Mouse (Mus musculus) heart, embryonic 12.5 days (tissue): Measurements from ENCODE around the gene Rela. TPM values are rescaled to one million over a fixed set of nuclear protein-coding genes. Genes with fewer than 3 reads are reported as not detected.

Experiments
- ATAC-seq: fragments of 200-750 bp; cut with Nextera tagmentation; 2 replicates; pipeline ENCODE4 v1.8.0; 2017; ENCODE audit warnings: moderate TSS enrichment, moderate library complexity; ENCODE audit not compliant: insufficient number of reproducible peaks, low FRiP score
- H3K27ac ChIP-seq: fragments of 300-500 bp; sonication (generic); 2 replicates; pipeline ENCODE4 v1.5.1; 2016; ENCODE audit warnings: mild to moderate bottlenecking, moderate library complexity; ENCODE audit not compliant: poor library complexity, severe bottlenecking
- H3K27me3 ChIP-seq: fragments of 300-500 bp; sonication (generic); replicated peaks from 2 replicates; pipeline ENCODE4 v1.6.1; 2016; ENCODE audit warnings: mild to moderate bottlenecking, moderate library complexity
- H3K36me3 ChIP-seq: fragments of 300-500 bp; sonication (generic); 2 replicates; pipeline ENCODE4 v1.6.1; 2016; ENCODE audit warnings: mild to moderate bottlenecking, moderate library complexity
- H3K4me1 ChIP-seq: fragments of 300-500 bp; sonication (generic); replicated peaks from 2 replicates; pipeline ENCODE4 v1.6.1; 2016; ENCODE audit warnings: mild to moderate bottlenecking
- H3K4me2 ChIP-seq: fragments of 300-500 bp; sonication (generic); 2 replicates; pipeline ENCODE4 v1.6.1; 2016; ENCODE audit warnings: mild to moderate bottlenecking, moderate library complexity
- H3K4me3 ChIP-seq: fragments of 300-500 bp; sonication (generic); 2 replicates; pipeline ENCODE4 v1.5.1; 2016; ENCODE audit warnings: mild to moderate bottlenecking
- H3K9ac ChIP-seq: fragments of 300-500 bp; sonication (generic); 2 replicates; pipeline ENCODE4 v1.6.1; 2016; ENCODE audit warnings: mild to moderate bottlenecking, moderate library complexity
- H3K9me3 ChIP-seq: fragments of 300-500 bp; sonication (generic); replicated peaks from 2 replicates; pipeline ENCODE4 v1.6.1; 2016; ENCODE audit warnings: mild to moderate bottlenecking, moderate library complexity
- WGBS: fragments of 180-500 bp; shearing (Covaris S2); methylation state at CpG from one replicate; pipeline ENCODE4 v1.1.7; 2016; 5-methylcytosine and 5-hydroxymethylcytosine counted together
- polyA plus RNA-seq: library from polyadenylated mRNA; unstranded; fragments of >200 nt; fragmentation: Nextera tagmentation; extraction: Ambion mirVana; gene quantifications from 2 replicates; pipeline ENCODE4 v1.2.1, GENCODE M21; 2016

The Rela gene
- polyA plus RNA-seq, result 41.3 and 42.5 TPM in 2 replicates

DNA sequence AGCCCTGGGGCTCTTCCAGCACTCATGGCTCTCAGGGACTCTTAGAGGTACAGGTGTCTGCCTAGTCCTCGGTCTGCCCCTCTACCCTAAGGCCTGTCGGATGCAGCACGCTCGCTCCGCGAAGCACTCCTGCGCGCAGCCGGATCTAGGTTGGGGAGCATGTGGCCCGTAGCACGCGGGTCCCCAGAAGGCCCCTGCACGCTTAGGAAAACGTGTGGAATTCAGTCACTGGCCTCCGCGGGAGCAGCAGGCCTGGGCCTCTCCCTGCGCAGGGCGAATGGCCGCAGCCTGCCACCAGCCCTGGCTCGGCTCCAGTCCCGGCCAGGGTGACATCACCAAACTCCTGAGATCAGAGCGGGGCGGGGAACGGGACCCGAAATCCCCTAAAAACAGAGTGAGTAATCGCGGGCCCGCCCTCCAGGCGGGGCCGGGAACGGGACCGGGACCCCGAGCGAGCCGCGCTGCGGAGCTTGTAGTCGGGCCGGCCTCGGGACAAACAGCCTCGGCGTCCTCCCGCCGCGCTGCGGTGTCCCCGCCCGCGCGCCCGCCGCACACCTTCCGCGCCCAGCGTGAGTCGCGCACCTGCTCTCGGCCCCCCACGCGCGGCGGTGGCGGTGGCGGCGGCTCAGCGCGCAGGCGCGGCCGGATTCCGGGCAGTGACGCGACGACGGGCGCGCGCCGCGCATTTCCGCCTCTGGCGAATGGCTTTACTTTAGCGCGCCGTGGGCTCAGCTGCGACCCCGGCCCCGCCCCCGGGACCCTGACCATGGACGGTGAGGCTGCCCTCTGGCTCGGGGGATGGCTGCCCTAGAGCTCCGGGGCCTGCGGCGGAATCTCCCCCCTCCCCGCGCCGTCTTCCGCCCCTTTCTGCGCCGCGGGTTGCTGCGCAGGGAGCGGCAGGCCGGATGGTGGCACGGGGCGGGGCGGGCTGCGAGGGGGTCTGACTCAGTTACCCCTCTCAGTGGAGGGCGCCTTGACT, at the start of gene Rela:
Gene Rela, plus strand, starts transcription at position 415 of the 979 bp plus-strand sequence.
- H3K4me1 ChIP-seq, result peaks cover 45% of the 10 kb centered on the region
- H3K4me2 ChIP-seq, result peak within 1 kb of the TSS; percentile 78
- no peaks in the 10 kb centered on the region for H3K9me3 ChIP-seq
- no peaks in the 10 kb centered on the region for H3K27me3 ChIP-seq
- peaks cover 39% of the 10 kb centered on the region for H3K36me3 ChIP-seq
- H3K27ac ChIP-seq, result peak within 1 kb of the TSS; percentile 91
- WGBS, result under 1% methylated on average over 109 of the region's 109 CpGs
- peak; percentile 80 for ATAC-seq
- peak within 1 kb of the TSS; percentile 95 for H3K9ac ChIP-seq
- H3K4me3 ChIP-seq, result peak within 1 kb of the TSS; percentile 95

DNA sequence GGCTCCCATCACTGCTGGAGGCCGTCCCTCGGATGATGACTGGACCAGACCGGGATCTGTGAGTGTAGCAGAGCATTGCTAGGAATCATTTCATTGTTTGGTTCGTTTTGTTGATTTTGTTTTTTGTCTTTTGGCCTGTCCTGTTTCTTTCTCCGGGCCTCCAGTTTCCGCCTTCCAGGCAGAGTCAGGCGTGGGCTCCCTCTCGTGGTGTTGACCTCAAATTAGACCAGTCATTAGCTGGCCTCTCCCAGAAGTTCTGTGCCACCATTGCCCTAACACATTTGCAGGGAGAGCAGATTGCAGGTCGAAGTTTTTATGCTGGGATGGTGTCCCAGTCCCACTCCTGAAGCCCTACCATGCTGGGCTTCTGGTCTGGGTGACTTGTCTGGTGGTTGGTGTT, 48.1 kb upstream of the Rela start:
- H3K36me3 ChIP-seq, result no peaks in the 10 kb centered on the region
- 66% methylated on average over 9 of the region's 9 CpGs for WGBS
- H3K9ac ChIP-seq, result no peak overlapping the region
- no peaks in the 10 kb centered on the region for H3K9me3 ChIP-seq
- no peaks in the 10 kb centered on the region for H3K4me1 ChIP-seq
- no peak overlapping the region for H3K27ac ChIP-seq
- H3K4me3 ChIP-seq, result no peak overlapping the region
- no peak overlapping the region for H3K4me2 ChIP-seq
- 0 out of 2 replicates have a peak, but pooled peaks cover 8% of the 10 kb centered on the region for H3K27me3 ChIP-seq
- ATAC-seq, result no peak

DNA sequence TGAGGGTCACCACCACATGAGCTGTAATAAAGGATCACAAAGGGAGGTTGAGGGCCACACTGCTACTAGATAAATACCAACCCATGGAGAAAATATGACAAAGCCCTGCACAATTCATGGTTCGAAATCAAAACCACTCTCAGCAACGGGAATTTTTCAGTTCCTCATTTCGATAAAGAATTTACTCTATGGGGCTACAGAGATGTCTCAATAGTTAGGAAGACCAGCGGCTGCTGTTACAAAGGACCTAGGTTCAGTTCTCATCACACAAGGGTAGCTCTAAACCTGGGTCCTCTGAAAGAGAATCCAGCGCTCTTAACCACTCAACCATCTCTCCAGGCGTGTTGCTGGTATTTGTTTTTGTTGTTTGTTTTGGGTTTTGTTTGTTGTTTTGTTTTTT, 45.4 kb upstream of the Rela start:
- no peak overlapping the region for H3K4me2 ChIP-seq
- 83% methylated on average over 6 of the region's 6 CpGs for WGBS
- H3K9me3 ChIP-seq, result no peaks in the 10 kb centered on the region
- H3K36me3 ChIP-seq, result no peaks in the 10 kb centered on the region
- H3K4me1 ChIP-seq, result no peaks in the 10 kb centered on the region
- no peak for ATAC-seq
- H3K9ac ChIP-seq, result no peak overlapping the region
- H3K4me3 ChIP-seq, result no peak overlapping the region
- no peak overlapping the region for H3K27ac ChIP-seq
- H3K27me3 ChIP-seq, result no peaks in the 10 kb centered on the region

DNA sequence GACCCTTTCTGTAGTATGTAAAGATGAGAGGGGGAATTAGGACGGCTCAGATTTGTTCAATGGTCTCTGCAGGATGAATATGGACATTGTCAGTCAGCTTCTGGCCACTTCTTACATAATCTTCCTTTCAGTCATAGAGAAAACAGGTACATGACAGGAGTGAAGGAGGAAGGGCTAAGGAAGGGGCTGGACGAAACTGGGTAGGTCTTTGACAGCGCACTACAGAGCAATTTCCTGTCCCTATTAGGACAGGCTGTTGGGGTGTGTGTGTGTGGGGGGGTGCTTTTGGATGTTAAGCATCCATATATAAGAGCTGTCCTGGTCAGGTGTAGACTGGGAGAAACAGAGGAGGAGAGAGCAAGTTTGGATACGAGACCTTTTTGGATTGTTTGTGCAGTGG, 38.1 kb upstream of the Rela start:
- Histone ChIP-seq H3K4me2 (no peak overlapping the region), H3K4me1 (peaks cover 10% of the 10 kb centered on the region), H3K36me3 (peaks cover 15% of the 10 kb centered on the region), H3K27me3 (peaks cover 6% of the 10 kb centered on the region; the same call in 1 of the 2 replicates), H3K27ac (no peak overlapping the region), H3K9ac (no peak overlapping the region), H3K4me3 (no peak overlapping the region), H3K9me3 (no peaks in the 10 kb centered on the region)
- WGBS, result 77% methylated on average over 4 of the region's 4 CpGs
- ATAC-seq, result no peak

DNA sequence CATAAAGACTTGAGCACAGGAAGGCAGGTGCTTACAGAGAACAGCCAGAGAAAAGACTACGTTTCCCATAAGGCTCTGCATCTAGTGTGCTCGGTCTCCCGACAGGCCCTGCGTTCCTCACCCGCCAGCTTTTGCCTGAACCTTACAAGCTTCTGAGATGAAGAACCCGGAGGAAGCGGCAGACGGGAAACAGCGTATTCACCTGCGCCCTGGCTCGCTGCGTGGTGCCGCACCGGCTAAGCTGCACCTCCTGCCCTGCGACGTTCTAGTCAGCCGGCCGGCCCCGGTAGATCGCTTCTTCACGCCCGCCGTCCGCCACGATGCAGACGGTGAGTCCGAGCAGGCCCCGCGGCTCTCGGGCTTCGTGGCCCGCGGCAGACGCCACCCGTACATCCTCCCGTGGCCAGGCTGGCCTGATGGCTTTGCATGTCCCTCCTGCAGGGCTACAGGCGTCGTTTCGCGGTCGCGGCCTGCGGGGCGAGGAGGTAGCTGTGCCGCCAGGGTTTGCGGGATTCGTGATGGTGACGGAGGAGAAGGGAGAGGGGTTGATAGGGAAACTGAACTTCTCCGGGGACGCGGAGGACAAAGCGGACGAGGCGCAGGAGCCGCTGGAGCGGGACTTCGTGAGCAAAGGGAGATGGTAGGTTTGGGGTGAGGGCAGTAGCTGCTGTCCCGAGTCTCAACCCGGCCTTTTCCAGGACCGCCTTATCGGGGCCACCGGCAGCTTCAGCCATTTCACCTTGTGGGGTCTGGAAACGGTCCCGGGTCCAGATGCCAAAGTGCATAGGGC, 35.3 kb upstream of the Rela start, which contains the start of gene Rnaseh2c:
Gene Rnaseh2c, plus strand, starts transcription at position 122 of the 790 bp plus-strand sequence.
- peaks cover 42% of the 10 kb centered on the region for H3K36me3 ChIP-seq
- peak within 1 kb of the TSS; percentile 64 for H3K4me3 ChIP-seq
- no peaks in the 10 kb centered on the region for H3K9me3 ChIP-seq
- H3K9ac ChIP-seq, result peak within 1 kb of the TSS; percentile 83
- peaks cover 14% of the 10 kb centered on the region for H3K4me1 ChIP-seq
- H3K27ac ChIP-seq, result peak within 1 kb of the TSS; percentile 84
- WGBS, result under 1% methylated on average over 64 of the region's 64 CpGs
- H3K4me2 ChIP-seq, result peak within 1 kb of the TSS; percentile 84
- ATAC-seq, result peak; percentile 76
- H3K27me3 ChIP-seq, result peaks cover 6% of the 10 kb centered on the region; the same call in 1 of the 2 replicates

DNA sequence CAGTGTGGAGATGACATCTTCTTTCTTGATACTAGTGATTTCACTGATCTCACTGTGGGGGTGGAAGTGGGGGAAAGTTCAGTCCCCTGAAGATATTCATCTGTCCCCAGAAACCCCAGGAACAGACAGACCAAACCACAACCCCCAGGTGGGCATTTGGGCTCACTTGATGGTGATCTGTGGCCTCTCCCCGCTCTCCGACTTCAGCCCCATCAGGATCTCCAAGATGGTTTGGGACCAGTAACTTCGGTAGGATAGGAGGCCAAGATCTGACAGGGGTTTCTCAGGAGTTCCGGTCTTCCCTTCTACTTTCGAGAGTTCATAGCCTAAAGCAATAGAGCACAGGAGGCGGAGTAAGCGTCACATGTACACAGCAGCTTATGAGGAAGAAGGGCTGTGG, 33.6 kb upstream of the Rela start:
- WGBS, result 89% methylated on average over 7 of the region's 7 CpGs
- Histone ChIP-seq H3K4me3 (no peak overlapping the region), H3K4me1 (peaks cover 16% of the 10 kb centered on the region)

DNA sequence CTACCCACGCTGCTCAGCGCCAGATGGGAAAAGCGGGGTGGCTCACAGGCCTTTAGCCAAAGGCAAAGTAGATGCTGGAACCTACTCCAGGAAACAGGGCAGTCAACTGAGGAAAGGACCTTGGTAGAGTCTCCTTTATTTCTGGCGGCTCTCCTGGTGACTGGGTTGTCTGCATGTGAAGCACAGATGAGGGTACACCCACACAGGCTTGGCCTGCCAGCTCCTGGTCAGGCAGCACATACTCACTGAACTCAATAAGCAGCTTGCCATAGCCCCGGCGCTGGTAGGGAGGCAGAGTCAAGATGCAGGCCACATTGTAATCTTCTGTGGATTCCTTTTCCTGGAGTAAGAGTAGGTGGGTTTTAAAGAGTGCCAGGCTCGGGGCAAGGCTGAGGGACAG, 32.2 kb upstream of the Rela start:
- no peak overlapping the region for H3K27ac ChIP-seq
- H3K36me3 ChIP-seq, result peaks cover 62% of the 10 kb centered on the region
- H3K4me2 ChIP-seq, result no peak overlapping the region
- WGBS, result 92% methylated on average over 7 of the region's 7 CpGs
- H3K4me1 ChIP-seq, result peaks cover 22% of the 10 kb centered on the region
- ATAC-seq, result no peak
- H3K27me3 ChIP-seq, result no peaks in the 10 kb centered on the region
- H3K9ac ChIP-seq, result no peak overlapping the region
- H3K9me3 ChIP-seq, result no peaks in the 10 kb centered on the region
- no peak overlapping the region for H3K4me3 ChIP-seq

More for the DNA sequence above, 33.6 kb upstream of the Rela start:
- ATAC-seq, result no peak
- no peak overlapping the region for H3K4me2 ChIP-seq
- H3K36me3 ChIP-seq, result peaks cover 59% of the 10 kb centered on the region
- H3K27me3 ChIP-seq, result no peaks in the 10 kb centered on the region
- no peak overlapping the region for H3K9ac ChIP-seq
- no peak overlapping the region for H3K27ac ChIP-seq
- H3K9me3 ChIP-seq, result no peaks in the 10 kb centered on the region

DNA sequence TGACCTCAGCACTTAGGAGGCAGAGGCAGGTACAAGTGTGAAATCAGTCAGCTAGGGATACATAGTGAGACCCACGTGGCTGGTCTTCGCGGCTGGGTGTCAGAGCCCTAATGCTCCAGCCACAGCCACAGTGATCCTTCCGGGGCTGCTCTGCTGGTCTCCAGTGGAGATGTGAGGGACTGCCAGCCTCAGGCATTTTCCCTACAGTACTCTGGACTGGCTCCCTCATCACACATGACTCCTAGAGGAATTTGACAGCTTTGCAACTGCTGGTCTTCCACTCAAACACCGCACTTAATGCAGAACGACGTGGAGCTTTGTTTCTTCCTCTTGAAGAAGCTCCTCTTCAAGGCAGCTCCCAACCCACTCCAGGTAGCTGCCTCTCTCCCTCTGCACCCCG, 31.1 kb upstream of the Rela start:
- peaks cover 62% of the 10 kb centered on the region for H3K36me3 ChIP-seq
- H3K4me2 ChIP-seq, result no peak overlapping the region
- WGBS, result 74% methylated on average over 8 of the region's 8 CpGs
- H3K4me3 ChIP-seq, result no peak overlapping the region
- no peaks in the 10 kb centered on the region for H3K9me3 ChIP-seq
- no peak overlapping the region for H3K27ac ChIP-seq
- H3K27me3 ChIP-seq, result no peaks in the 10 kb centered on the region
- no peak overlapping the region for H3K9ac ChIP-seq
- ATAC-seq, result no peak
- H3K4me1 ChIP-seq, result peaks cover 27% of the 10 kb centered on the region

DNA sequence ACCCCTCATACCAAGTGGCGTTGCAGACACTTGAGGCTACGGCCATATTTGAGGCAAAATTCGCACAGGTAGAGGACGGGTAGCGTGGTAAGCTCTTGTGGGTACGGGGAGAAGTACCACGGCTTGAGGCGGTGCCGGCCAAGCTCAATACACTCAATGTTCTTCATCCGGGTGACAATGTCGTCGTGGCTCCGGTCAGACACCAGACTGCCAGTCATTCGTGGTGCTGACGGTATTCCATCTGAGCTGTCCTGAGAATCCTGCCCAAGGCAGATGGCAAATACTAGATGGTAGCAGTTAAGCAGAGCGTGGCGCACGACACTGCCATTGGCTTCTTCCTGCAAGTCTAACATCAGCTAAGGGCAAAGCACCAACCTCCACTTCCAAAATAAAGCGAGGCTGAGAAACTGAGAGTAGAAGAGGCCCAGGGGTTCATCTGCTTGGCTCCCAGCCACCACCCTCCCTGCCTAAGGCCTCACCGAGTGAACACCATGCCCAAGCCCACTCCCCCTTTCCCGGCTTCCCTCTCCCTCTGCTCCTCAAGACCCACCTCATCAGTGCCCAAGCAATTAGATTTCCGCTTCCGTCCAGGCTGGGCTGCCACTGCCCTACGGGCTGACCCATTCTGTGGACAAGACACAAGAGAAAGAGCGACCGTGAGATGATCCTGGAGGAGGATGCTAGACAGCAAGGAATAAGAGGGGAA, 29.4 kb upstream of the Rela start:
- no peaks in the 10 kb centered on the region for H3K27me3 ChIP-seq
- no peak overlapping the region for H3K27ac ChIP-seq
- H3K9ac ChIP-seq, result no peak overlapping the region
- H3K36me3 ChIP-seq, result peaks cover 61% of the 10 kb centered on the region
- ATAC-seq, result no peak
- H3K4me3 ChIP-seq, result no peak overlapping the region
- H3K4me2 ChIP-seq, result no peak overlapping the region
- WGBS, result 95% methylated on average over 26 of the region's 26 CpGs
- peaks cover 22% of the 10 kb centered on the region for H3K4me1 ChIP-seq
- H3K9me3 ChIP-seq, result no peaks in the 10 kb centered on the region

DNA sequence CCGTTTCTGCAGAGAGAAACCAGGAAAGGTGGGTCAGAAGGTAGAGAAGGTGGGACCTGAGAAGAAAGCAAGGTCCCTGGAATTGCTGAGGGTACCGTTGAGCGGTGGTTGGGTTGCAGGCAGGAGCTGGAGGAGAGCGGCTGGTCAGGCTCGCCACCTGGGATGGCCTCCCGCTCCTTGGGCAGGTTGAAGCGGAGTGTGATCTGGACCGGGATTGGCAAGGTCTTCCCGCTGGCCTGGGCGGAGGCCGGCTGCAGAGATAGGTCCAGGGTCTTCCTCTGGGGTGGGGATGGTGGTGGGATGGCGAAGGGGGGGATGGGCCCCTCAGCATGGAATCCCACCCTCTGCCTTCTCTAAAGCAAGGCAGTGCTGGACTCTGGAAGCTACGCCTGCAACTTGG, 28.6 kb upstream of the Rela start:
- peak overlapping the region; percentile 69 for H3K4me3 ChIP-seq
- H3K4me1 ChIP-seq, result peaks cover 17% of the 10 kb centered on the region
- peaks cover 52% of the 10 kb centered on the region for H3K36me3 ChIP-seq
- peak overlapping the region; percentile 75 for H3K4me2 ChIP-seq
- WGBS, result 92% methylated on average over 13 of the region's 13 CpGs
- H3K27me3 ChIP-seq, result no peaks in the 10 kb centered on the region
- no peak for ATAC-seq
- H3K9me3 ChIP-seq, result no peaks in the 10 kb centered on the region
- H3K9ac ChIP-seq, result 0 out of 2 replicates have a peak overlapping the region, but pooled peaks have one; percentile 75
- no peak overlapping the region for H3K27ac ChIP-seq
